Mouse (Mus musculus) bone marrow macrophage, adult 2 months (primary cell): ENCODE measurements around the gene Ppp1r32.

Experiments
- CTCF ChIP-seq: IDR thresholded peaks from 2 replicates; pipeline ENCODE4 v1.5.1; 2012; ENCODE audit warnings: low read depth, mild to moderate bottlenecking, low read length, moderate library complexity
- POLR2A ChIP-seq: IDR thresholded peaks from 2 replicates; pipeline ENCODE4 v1.6.1; 2012; ENCODE audit warnings: mild to moderate bottlenecking, low read depth, low read length, borderline replicate concordance

GRCm38 (mm10) chr19:10486264-10486738 lies 3.6 kb upstream of the Ppp1r32 start:
- peak; percentile 88 for TF ChIP-seq CTCF
- no peak for TF ChIP-seq POLR2A
